ENCODE assay signal across 10 mouse cellular contexts in the genomic region with DNA sequence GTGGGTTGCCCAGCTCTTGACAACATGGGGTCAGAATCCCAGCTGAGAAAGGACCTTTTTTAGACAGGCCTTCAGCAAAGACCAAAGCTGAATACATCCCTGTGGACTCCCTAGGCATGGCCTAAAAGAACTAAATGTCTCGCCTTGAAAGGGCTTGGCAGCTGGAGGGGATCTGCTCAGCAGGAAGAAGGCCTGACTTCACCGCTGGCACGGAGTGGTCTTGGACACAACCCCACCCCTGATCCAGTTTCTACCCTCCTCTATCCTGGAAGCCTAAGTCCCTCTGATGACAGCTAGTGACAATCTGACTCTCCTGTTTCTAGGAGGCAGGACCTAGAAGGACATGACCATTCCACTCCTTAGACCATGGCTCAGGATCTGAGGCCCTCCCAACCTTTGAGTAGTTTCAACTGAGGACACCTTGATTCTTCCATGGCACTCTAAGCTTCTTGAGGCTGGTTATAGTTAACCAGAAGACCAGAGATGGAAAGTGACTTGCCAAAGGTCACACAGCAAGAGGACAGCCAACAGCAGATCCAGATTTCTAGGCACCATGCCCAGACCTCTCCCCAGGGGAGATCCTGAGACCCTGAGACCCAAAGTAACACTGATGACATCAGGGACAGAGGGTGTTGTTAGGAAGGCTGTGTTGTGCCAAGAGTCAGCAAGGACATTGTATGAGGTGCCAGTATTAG. TPM values are rescaled to one million over a fixed set of nuclear protein-coding genes. Genes with fewer than 3 reads are reported as not detected.
DNase-seq lines count a peak whose midpoint lies in the region; ATAC-seq and TF ChIP-seq lines count a peak whose summit lies in the region.
"Had no signal": no experiment of that assay in that cellular context is flagged by ENCODE, and none has a peak within 500 bp of the region (broad histone marks: within the 10 kb centered on the region; RNA-seq: fewer than 3 reads in every experiment).

No protein-coding gene starts in this region.

- DNase-seq in gastrocnemius, adult 18-20 months (ENCODE audit: low spot score): peak; percentile 86
- no peak for DNase-seq in gastrocnemius, postnatal 4 days (ENCODE audit: low spot score in 2 of 2)
- peak; percentile 5 for DNase-seq in kidney, adult 18-20 months
- no peak for DNase-seq in kidney, postnatal 10 days
- DNase-seq in gastrocnemius, adult 2 months: peak; percentile 88
- peak; percentile 53 for DNase-seq in heart, postnatal 4 days

- no peak for TF ChIP-seq CTCF in gastrocnemius, adult 2 months (IDR thresholded peaks at IDR 0.05)

- peak overlapping the region; percentile 81 for H3K27ac ChIP-seq in gastrocnemius, adult 2 months
- H3K27ac ChIP-seq: intestine, embryonic 15.5 days had no signal

- intact Hi-C loops in gastrocnemius, adult 2 months (cut with DNase I): no loop called here

- H3K4me3 ChIP-seq in gastrocnemius, adult 2 months: no peak overlapping the region
- H3K4me3 ChIP-seq: intestine, embryonic 15.5 days had no signal

- no peak for ATAC-seq in megakaryocyte-erythroid progenitor cell, adult 5-6 weeks (replicated peaks; ENCODE audit: low FRiP score, low TSS enrichment, poor library complexity, severe bottlenecking)
- ATAC-seq: CD4-positive, CD25-positive, alpha-beta regulatory T cell, adult 4 months had no signal

RNA-seq across cellular contexts. Expression of a gene that starts 41.2 kb away (rescaled TPM):
- 10 to 100 TPM; 47.5 to 80.8 TPM for total RNA-seq in gastrocnemius, adult 18-20 months (2021)
- total RNA-seq in gastrocnemius, postnatal 4 days (2021): 1 to 10 TPM; 5.9 to 7.8 TPM
- total RNA-seq in gastrocnemius, adult 2 months (2021): 10 to 100 TPM; 27.7 to 71.1 TPM
- total RNA-seq in heart, postnatal 4 days (2021): under 1 TPM; 0.62 to 0.65 TPM
- not detected in 2 replicates for total RNA-seq in megakaryocyte-erythroid progenitor cell, adult 5-6 weeks (2014; fragmentation: Nextera tagmentation)
- total RNA-seq in megakaryocyte-erythroid progenitor cell, adult 5-6 weeks (2017): not detected in 2 replicates

RNA-seq across cellular contexts. Expression of a gene that starts 47.1 kb away (rescaled TPM):
- total RNA-seq in gastrocnemius, adult 18-20 months (2021): 1,000 to 10,000 TPM; 5,214 to 6,251 TPM
- total RNA-seq in gastrocnemius, postnatal 4 days (2021): 100 to 1,000 TPM; 153 to 201 TPM
- 1,000 to 10,000 TPM; 3,091 to 7,772 TPM for total RNA-seq in gastrocnemius, adult 2 months (2021)
- total RNA-seq in heart, postnatal 4 days (2021): 1,000 to 10,000 TPM; 6,207 to 7,219 TPM
- not detected in 2 replicates for total RNA-seq in megakaryocyte-erythroid progenitor cell, adult 5-6 weeks (2014; fragmentation: Nextera tagmentation)
- not detected in 2 replicates for total RNA-seq in megakaryocyte-erythroid progenitor cell, adult 5-6 weeks (2017)
- total RNA-seq: left cerebral cortex, postnatal 14 days had no signal

RNA-seq across cellular contexts. Expression of a gene that starts 55.0 kb away (rescaled TPM):
- total RNA-seq in gastrocnemius, adult 18-20 months (2021): 10 to 100 TPM; 18.6 to 19.0 TPM
- 10 to 100 TPM; 38.5 to 38.9 TPM for total RNA-seq in gastrocnemius, postnatal 4 days (2021)
- 10 to 100 TPM; 18.0 to 19.6 TPM for total RNA-seq in gastrocnemius, adult 2 months (2021)
- 10 to 100 TPM; 27.7 to 30.0 TPM for total RNA-seq in heart, postnatal 4 days (2021)
- 26.2 and 35.0 TPM in 2 replicates for total RNA-seq in megakaryocyte-erythroid progenitor cell, adult 5-6 weeks (2014; fragmentation: Nextera tagmentation)
- 33.6 and 43.2 TPM in 2 replicates for total RNA-seq in megakaryocyte-erythroid progenitor cell, adult 5-6 weeks (2017)

Comparison
In these comparisons a context has a peak if more than half of its experiments do, and no peak if none do; other contexts are left out.
1. DNase-seq: peak in gastrocnemius, adult 18-20 months (single experiment), kidney, adult 18-20 months (single experiment), gastrocnemius, adult 2 months (single experiment) and heart, postnatal 4 days (single experiment); none in gastrocnemius, postnatal 4 days (0 of 2) and kidney, postnatal 10 days (single experiment).
2. RNA of a gene that starts 41.2 kb away (total RNA-seq): 47.5 to 80.8 TPM in gastrocnemius, adult 18-20 months, 27.7 to 71.1 TPM in gastrocnemius, adult 2 months and 5.9 to 7.8 TPM in gastrocnemius, postnatal 4 days; 0.62 to 0.65 TPM in heart, postnatal 4 days and not detected in megakaryocyte-erythroid progenitor cell, adult 5-6 weeks; every median in the first group is over 4 times any median in the second.
3. RNA of a gene that starts 47.1 kb away (total RNA-seq): 3,091 to 7,772 TPM in gastrocnemius, adult 2 months, 6,207 to 7,219 TPM in heart, postnatal 4 days, 5,214 to 6,251 TPM in gastrocnemius, adult 18-20 months and 153 to 201 TPM in gastrocnemius, postnatal 4 days; not detected in megakaryocyte-erythroid progenitor cell, adult 5-6 weeks; every median in the first group is over 100 times any median in the second.